Mouse (Mus musculus): ENCODE results near the gene Itga11. TPM values are rescaled to one million over a fixed set of nuclear protein-coding genes. Genes with fewer than 3 reads are reported as not detected.

Itga11 gene
- under 1 TPM; 0.59 to 0.91 TPM for total RNA-seq (2021)
- long read RNA-seq, partial matches to known transcripts: 0 of 5 reads
- long read RNA-seq, other reads (novel, unspliced or antisense): 5 of 5 reads

DNA sequence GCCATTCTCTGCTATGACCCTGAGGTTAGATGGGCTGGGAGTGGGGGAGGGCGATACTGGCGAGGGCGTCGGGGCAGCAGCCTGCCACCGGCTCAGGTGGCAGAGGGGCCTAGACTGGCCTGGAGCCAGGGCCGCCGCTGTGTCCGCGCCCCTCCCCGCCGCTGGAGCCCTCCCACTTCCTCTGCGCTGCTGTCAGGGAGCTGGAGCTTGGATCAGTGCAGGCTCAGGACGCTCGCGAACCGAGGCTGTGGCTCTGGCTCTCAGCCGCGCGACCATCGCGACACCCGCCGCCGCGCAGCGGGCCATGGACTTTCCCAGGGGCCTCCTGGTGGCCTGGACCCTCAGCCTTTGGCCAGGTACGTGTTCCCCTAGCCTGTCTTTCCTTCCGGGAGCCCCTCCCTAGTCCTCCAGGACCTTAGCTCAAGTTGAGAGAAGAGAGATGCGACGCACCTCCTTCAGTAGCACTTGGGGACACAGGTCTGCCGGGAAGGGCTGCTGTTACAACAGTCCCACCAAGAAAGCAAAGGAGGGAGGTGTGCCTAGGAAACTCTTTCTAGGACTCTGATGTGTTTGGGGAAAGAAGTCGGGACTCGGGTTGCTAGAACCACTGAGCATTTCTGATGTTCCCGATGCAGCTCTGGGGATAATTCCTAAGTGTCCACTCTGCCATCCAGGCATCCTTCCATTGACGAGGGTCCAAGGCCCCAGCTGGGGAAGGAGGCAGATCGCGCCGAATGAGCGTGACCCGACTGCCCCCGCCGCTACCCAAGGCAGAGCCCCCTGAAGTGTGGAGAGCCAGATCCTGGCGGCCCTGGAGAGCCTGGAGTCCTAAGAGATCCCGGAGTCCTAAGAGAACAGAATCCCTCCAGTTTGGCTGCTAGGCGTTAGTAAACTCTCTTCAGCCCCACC is at the start of gene Itga11:
Gene Itga11, plus strand, starts transcription at position 186 of the 909 bp plus-strand sequence.
- DNase-seq (ENCODE audit: low spot score in 2 of 2): peak; percentile 13 to 24

DNA sequence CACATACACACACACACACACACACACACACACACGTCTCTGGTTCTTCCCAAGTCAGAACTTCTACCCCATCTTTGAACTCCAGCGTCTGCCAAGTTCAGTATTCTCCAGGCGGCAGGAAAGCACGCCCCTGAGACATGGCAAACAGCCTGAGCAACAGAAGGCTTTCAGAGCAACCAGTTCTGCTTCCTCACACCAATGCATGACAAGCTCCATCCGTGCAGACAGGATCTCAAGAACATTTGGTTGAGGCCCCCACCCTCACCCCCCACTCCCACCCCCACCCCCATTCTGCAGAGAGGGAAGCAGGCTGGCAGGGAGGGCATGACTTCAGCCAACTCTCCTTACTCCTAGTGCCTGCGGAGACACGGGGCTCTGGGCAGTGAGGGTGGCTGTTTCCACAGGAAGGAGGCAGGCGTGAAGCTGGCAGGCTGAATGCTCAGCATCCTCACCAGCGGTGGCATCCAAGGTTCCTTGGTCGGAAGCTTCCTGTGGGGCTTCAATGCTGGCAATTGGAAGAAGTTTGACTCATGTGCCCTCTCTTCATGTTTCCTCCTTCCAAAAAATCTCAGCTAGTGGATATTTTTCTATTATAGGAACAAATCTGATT is 46.9 kb upstream of the Itga11 start:
- peak; percentile 26 to 37 for DNase-seq (ENCODE audit: low spot score in 2 of 2)

DNA sequence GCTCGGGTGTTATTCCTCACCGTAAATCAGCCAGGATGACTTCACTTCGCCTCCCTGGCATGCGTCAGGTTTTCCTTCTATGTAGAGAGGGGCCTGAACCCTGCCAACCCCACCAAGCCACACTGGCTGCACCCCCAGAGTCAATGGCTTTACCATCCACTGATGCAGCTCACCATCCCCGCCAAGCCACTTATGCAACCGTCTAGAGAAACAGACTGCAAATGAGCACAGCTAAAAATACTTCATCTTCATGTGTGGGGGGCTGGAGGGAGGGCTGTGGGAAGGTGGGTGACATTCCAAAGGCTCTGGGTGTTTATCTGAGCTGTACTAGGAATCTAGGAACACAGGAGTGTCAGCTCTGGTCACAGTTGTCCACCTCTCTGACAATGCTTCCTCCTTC is 45.2 kb upstream of the Itga11 start:
- peak in 1 of 2 experiments; percentile 8 for DNase-seq (ENCODE audit: low spot score in 2 of 2)

DNA sequence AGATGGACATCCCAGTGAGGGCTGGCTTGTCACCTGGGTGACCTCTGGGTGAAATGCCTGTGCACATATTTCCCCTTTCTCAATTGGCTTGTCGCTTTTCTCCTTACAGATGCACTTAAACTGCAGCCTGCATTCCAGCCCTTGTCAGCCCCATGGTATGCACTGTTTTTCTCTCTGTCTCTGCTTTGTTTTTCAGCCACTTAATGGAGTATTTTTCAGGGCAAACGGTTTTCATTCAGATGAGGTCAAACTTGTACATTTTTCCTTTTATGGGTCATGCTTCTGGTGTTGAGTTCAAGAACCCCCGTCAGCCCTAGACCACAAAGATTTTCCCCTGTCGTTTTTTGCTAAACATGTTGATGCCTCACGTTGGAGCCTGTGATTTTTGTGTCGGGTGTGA is 39.6 kb upstream of the Itga11 start:
- no peak for DNase-seq (ENCODE audit: low spot score in 2 of 2)

DNA sequence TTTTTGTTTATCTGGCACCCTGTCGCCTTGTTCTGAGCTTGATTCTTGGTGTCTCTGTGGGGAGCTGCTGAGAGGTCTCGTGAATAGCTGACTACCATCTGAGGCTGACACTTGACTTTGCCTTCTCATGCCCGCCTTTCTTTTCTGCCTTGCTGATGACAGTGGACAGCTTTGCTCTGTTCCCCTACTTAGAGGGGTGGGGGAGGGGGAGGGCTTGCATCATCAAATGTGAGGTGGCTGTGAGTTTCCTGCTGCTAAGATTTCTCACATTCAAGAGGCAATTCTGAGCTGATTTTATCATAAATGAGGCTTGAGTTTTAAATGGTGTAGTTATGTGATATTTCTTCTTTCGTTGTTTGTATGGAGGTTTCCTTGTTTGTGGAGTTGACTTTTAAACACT is 37.9 kb upstream of the Itga11 start:
- no peak for DNase-seq (ENCODE audit: low spot score in 2 of 2)

DNA sequence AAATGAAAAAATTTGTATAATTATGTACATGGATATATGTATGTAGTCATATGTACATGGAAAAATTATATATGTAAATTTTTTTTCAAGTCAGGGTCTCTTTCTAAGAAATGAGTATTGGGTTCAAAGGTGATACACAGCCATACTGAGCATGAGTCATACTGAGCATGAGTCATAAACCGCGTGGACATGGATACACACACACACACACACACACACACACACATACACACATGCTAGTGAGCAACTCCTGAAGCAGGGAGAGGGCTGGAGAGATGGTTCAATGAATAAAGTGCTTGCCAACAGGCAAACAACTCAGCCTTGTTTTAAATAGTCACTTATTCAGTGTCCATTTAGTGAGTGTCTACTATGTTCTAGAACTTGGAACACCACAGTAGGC is 37.4 kb upstream of the Itga11 start:
- DNase-seq (ENCODE audit: low spot score in 2 of 2): no peak

DNA sequence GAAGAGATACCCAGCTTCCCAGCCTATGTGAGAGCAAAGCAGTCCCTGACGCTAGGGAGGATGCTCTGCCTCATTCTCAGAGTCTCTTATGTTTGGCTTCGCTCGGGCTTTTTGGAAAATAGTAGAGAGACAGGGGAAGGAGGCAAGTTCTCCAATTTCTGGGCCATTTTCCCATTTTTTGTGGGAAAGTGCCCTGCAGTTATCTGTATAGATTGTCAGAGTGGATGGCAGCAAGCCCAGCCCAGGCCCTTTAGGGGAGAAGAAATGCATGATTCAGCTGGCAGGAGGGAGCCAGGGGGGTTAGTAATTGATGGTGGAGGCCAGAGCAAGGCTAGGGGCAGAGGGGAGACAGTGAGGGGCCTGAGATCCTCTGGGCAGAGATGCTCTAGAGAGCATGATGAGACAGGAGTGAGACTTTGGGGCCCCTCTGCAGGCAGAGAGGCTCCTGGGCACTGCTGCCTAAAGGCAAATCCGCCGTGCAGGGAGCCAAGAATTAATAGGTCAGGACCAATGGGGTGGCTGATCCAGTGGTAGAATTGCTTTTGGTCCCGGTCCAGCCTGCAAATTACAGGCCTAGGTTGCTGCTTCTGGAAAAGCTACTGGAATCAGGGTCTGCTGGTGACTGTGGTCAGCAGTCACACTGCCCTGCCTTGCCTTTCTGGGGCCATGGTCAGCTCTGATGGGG is 31.8 kb upstream of the Itga11 start:
- DNase-seq (ENCODE audit: low spot score in 2 of 2): no peak

DNA sequence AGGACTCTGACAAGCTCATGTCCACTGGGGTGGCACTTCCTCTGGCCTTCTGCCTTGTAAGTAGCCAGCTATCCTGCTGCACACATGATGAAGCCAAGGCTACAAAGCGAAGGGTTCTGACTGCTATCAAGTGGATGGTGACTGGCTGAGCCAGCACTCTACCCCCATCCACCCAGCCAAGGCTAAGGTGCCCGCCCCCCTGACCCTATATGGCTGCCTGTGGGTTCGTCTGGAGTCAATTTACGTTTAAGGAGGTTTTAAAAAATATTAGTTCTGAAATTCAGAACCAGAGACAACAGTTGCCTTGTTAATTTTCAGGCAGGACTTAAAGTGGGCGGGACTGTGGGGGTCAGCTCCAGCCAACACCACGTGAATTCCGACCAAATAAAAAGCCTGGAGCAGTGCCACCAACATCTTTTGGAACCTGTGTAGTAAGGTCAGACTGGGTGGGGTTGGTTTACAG is 30.9 kb upstream of the Itga11 start:
- DNase-seq (ENCODE audit: low spot score in 2 of 2): no peak

DNA sequence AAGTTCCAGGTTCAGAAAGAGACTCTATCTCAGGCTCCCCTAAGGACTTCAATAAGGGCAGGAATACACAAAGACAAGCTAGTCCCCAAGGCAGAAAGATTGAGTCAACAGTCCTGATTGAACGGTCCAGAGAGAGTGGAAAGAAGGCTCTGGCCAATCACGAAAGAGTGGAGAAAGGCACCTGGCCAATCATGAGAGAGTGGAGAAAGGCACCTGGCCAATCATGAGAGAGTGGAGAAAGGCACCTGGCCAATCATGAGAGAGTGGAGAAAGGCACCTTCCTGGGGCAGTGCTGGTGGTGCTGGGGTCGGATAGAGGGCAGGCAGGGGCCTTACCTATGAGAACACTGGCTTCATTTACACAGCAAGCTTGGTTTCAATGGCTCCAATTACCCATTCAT is 28.2 kb upstream of the Itga11 start:
- no peak for DNase-seq (ENCODE audit: low spot score in 2 of 2)

DNA sequence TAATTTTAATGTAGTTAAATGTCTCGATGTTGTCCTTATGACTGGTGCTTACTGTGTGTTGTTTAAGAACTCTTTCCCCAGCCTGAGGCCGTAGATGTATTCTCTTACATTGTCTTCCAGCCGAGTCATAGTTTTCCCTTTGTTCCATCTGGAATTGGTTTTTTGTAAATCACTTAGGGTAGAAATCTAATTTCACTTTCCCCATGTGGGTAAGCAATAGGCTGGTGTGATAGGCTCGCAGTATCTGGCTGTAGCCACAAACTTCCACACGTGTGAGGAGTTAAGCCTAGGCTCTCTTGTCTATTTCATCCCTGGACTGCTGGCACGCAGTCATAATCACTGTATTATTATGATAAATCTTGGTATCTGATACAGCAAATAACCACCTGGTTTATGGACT is 26.9 kb upstream of the Itga11 start:
- no peak for DNase-seq (ENCODE audit: low spot score in 2 of 2)

DNA sequence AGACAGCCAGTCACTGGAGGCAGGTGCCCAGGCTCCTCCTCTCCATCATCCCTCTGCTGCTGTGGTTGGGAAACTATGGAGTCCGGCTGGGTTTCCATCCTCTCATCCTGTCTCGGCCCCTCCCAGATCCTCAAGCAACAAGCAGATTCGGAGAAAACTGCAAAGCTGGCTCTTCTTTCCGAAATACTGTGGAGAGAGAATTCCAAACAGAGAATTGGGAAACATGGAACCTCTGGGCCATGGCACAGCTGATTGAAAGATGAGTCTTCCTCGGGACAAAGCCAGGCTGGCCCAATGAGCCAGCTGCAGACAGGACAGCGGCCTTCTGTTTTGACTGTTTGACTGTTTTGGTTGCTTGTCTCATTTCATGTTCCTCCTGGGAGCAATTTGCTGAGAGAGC is 23.3 kb upstream of the Itga11 start:
- no peak for DNase-seq (ENCODE audit: low spot score in 2 of 2)

DNA sequence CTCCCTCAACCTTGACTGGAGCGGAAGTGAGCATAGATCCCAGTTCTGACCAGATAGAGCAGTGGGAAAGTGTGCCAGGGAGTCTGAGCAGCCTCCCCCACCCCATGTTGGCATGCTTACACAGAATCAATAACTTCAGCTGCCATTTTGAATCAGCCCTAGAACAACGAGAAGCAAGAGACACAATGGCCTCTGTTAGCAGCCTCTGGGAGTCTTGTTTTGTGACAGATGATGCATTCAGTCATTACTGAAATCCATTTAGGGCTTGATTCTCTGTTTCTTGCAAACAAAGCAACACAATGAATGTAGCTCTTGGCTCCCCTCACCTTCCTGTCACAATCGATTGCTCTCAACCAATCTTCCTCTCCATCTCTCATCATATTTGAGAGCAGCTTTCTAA is 19.6 kb upstream of the Itga11 start:
- no peak for DNase-seq (ENCODE audit: low spot score in 2 of 2)

DNA sequence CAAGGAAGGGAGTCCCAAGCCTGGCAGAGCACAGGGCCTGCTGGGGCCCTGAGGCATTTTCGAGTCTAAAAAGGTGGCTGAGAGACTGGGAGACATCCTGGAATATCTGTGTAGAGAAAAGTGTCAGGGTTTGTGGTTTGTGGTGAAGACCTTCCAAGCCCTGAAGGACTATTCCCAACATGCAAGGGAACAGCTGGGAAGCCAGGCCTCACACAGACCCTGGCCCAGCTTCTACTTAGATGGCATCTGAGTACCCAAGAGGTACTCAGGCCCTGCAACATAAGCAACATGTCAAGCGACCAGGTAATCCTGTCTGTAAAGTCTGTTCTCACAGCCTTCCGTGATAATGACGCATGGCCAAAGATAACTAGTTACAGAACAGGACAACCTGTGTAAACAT is 18.6 kb upstream of the Itga11 start:
- DNase-seq (ENCODE audit: low spot score in 2 of 2): no peak

DNA sequence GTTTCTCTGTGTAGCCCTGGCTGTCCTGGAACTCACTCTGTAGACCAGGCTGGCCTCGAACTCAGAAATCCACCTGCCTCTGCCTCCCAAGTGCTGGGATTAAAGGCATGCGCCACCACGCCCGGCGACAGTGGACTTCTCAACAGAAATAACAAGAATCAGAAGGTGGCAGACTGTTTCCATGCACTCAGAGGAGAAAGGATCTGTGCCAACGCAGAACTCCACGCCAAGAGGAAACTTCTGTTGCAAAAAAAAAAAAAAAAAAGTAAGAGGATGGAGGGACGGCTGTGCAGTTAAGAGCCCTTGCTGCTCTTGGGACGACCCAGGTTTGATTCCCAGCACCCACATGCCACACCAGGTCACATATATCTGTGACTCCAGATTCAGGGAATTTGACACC is 16.7 kb upstream of the Itga11 start:
- DNase-seq (ENCODE audit: low spot score in 2 of 2): peak in 1 of 2 experiments; percentile 21

DNA sequence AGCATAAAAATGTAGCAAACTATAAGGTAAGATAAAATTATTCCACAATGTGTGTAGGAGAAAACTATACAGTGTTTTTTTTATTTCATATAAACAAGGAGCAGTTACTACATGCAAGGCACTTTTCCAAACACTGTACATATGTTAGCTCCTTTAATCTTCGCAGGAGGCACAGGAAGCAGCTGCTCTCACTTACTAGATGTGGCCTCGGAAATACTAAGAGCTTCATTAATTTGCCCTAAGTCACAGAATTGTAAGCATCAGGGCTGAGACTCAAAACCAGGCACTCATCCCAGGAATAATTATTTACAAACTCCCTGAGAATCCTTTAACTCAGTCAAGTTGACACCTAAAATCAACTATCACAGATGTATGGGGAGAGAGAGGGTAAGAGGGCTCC is 14.2 kb upstream of the Itga11 start:
- no peak for DNase-seq (ENCODE audit: low spot score in 2 of 2)

DNA sequence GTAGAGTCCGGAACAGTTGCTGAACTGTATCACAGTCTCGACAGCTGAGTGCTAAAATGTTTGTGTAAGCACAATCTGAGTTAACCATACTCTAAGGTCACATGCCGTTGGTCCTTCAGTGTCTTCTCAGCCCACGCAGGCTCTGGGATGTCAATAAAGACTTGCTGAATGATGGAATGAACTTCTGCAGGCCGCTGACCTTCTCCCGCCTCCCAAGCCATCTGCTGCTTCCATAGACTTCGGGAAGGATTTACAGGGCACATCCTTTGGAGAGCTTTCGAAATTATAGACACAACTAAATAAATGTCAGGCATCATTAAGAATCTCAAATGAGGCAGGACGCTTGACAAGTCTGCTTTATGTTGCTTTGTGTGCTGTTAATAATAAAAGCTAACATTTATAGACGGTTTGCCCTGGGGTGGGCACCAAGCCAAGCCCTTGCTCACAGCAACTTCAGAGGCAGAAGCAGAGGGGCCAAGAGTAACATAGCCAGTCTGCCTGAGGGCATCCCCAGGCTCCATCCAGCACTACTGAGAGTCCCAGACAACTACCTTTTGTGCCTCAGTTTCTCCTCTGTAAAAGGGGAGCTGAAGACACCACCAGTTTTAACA is 13.4 kb upstream of the Itga11 start:
- no peak for DNase-seq (ENCODE audit: low spot score in 2 of 2)

DNA sequence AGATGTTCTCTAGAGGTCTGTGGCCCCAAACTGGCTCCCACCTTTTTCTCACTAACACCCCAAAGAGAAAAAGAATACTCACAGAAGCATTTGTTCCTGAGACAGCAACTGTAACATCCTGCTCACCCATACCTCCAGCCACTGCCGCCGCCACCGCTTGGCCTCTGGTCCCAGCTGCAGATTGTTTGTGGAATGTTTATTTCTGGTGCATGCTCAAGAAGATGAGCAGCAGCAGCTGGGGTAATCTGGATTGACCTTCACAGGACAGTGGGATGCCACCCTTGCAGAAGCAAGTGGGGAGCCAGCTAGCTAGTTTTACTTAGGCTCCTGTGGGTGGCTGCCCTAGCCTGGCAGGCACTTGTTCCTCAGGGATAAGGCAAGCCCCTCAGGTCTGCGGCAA is 11.7 kb upstream of the Itga11 start:
- DNase-seq (ENCODE audit: low spot score in 2 of 2): no peak

DNA sequence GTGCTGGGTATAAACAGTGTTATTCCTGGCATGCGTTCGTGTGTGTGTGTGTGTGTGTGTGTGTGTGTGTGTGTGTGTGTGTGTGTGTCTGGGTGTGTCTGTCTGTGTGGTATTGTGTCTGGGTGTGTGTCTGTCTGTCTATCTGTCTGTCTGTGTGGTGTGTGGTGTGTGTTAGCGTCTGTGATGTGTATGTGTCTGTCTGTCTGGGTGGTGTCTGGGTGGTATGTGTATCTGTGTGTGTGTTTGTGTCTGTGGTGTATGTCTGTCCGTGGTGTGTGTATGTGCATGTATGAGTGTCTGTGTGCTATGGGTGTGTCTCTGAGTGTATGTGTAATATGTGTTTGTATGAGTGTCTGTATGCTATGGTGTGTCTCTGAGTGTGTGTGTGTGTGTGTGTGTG is 9.1 kb upstream of the Itga11 start:
- DNase-seq (ENCODE audit: low spot score in 2 of 2): no peak

DNA sequence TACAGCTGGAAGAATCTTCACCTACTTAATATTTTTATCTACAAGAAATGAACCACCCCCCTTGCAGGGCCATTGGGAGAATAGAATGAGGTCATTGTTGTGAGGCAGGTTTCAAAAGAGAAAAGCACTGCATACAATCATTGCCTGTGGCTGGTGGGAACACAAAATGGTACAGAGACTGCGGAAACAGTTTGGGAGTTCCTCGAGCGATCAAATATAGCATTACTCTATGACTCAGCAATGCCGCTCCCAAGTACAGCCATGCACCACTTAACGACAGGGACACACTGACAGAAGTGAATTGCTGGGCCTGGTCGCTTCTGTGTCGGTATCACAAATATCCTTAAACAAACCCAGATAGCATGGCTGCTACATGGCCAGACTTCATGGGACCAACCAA is 4.4 kb upstream of the Itga11 start:
- DNase-seq (ENCODE audit: low spot score in 2 of 2): no peak

DNA sequence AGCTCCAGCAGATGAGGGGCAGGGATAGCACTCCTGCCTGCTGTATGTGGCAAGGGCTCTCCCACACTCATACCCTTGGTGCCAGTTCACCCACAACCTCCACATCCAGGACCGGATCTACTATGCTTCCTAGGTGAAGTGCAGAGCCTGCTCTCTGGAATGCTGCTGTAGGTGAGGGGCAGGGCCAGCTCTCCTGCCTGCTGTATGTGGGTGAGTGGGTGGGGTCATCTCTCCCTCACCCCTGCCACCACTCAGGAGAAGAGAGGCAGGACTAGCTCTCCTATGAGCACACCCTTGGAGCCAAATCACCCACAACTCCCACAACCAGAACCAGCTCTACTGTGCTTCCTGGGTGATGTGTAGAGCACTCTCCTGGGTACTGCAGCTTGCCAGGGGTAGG is 2.5 kb upstream of the Itga11 start:
- DNase-seq (ENCODE audit: low spot score in 2 of 2): no peak

DNA sequence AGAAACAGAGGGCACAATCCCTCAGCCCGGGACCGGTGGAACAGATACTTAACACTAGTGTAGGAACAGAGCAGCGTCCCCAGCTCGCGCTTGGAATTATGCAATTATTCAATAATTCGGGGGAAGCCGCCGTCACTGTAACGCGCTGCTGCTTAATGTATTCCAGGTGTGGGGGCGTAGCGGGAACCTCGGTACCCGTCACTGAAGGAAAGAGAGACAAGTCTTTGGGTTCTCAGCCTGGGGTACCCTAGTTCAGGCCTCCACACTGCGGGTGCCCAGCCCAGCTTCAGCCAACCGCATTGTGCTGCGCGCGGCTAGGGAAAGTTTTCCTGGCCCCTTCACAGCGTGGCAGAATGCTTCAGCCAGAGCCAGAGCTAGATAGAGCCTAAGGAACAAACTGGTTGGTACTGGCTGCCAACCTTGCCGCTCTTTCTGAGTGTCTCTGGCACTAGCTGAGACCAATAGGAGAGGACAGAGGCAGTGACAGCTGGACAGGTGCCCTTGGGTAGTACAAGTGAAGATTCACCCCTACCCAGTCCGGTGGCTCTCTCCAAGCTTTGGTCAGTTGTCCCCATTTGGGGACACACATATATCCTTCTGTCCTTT is 1.0 kb downstream of the Itga11 start:
- DNase-seq (ENCODE audit: low spot score in 2 of 2): peak; percentile 18 to 19

Measured in layer of hippocampus, postnatal 10 days (tissue).